Mouse (Mus musculus): ENCODE measurements around the gene Arrdc5. TPM values are rescaled to one million over a fixed set of nuclear protein-coding genes. Genes with fewer than 3 reads are reported as not detected.
A peak's percentile ranks its signal among the peaks of the same experiment; 100 is the strongest.

Gene Arrdc5
- not detected for total RNA-seq (2021)

GRCm38 (mm10) chr17:56300186-56300585, at the start of gene Arrdc5:
Gene Arrdc5 (minus strand): TSS chr17:56300286.
- DNase-seq (ENCODE audit: extremely low spot score in 1 of 2, low spot score in 1 of 2), result no peak

- no peak for DNase-seq (ENCODE audit: extremely low spot score in 1 of 2, low spot score in 1 of 2)
Observed at GRCm38 (mm10) chr17:56348586-56348985, 48.5 kb upstream of the Arrdc5 start.

GRCm38 (mm10) chr17:56348128-56348527, 48.0 kb upstream of the Arrdc5 start:
- DNase-seq (ENCODE audit: extremely low spot score in 1 of 2, low spot score in 1 of 2), result no peak

- DNase-seq (ENCODE audit: extremely low spot score in 1 of 2, low spot score in 1 of 2), result no peak
Observed at GRCm38 (mm10) chr17:56345364-56345763, 45.3 kb upstream of the Arrdc5 start.

- DNase-seq (ENCODE audit: extremely low spot score in 1 of 2, low spot score in 1 of 2), result no peak
Observed at GRCm38 (mm10) chr17:56343466-56343865, 43.4 kb upstream of the Arrdc5 start.

GRCm38 (mm10) chr17:56340717-56341116, 40.6 kb upstream of the Arrdc5 start:
- DNase-seq (ENCODE audit: extremely low spot score in 1 of 2, low spot score in 1 of 2), result no peak

- DNase-seq (ENCODE audit: extremely low spot score in 1 of 2, low spot score in 1 of 2), result no peak
Observed at GRCm38 (mm10) chr17:56338909-56339308, 38.8 kb upstream of the Arrdc5 start.

GRCm38 (mm10) chr17:56337791-56338190, 37.7 kb upstream of the Arrdc5 start:
- no peak for DNase-seq (ENCODE audit: extremely low spot score in 1 of 2, low spot score in 1 of 2)

- peak in 1 of 2 experiments; percentile 49 for DNase-seq (ENCODE audit: extremely low spot score in 1 of 2, low spot score in 1 of 2)
Observed at GRCm38 (mm10) chr17:56337190-56337589, 37.1 kb upstream of the Arrdc5 start.

GRCm38 (mm10) chr17:56332987-56333386, 32.9 kb upstream of the Arrdc5 start:
- no peak for DNase-seq (ENCODE audit: extremely low spot score in 1 of 2, low spot score in 1 of 2)

GRCm38 (mm10) chr17:56331256-56331655, 31.2 kb upstream of the Arrdc5 start:
- DNase-seq (ENCODE audit: extremely low spot score in 1 of 2, low spot score in 1 of 2), result no peak

GRCm38 (mm10) chr17:56330345-56330744, 30.3 kb upstream of the Arrdc5 start:
- no peak for DNase-seq (ENCODE audit: extremely low spot score in 1 of 2, low spot score in 1 of 2)

- DNase-seq (ENCODE audit: extremely low spot score in 1 of 2, low spot score in 1 of 2), result no peak
Observed at GRCm38 (mm10) chr17:56329267-56329666, 29.2 kb upstream of the Arrdc5 start.

- DNase-seq (ENCODE audit: extremely low spot score in 1 of 2, low spot score in 1 of 2), result no peak
Observed at GRCm38 (mm10) chr17:56326153-56327147, 26.4 kb upstream of the Arrdc5 start.

- peak; percentile 92 to 93 for DNase-seq (ENCODE audit: extremely low spot score in 1 of 2, low spot score in 1 of 2)
Observed at GRCm38 (mm10) chr17:56325450-56326152, 25.5 kb upstream of the Arrdc5 start, which contains the start of gene Kdm4b. Gene Kdm4b (plus strand): TSS chr17:56326062.

GRCm38 (mm10) chr17:56324419-56324818, 24.3 kb upstream of the Arrdc5 start:
- no peak for DNase-seq (ENCODE audit: extremely low spot score in 1 of 2, low spot score in 1 of 2)

- DNase-seq (ENCODE audit: extremely low spot score in 1 of 2, low spot score in 1 of 2), result no peak
Observed at GRCm38 (mm10) chr17:56309191-56309945, 9.3 kb upstream of the Arrdc5 start.

GRCm38 (mm10) chr17:56308088-56308487, 8.0 kb upstream of the Arrdc5 start:
- no peak for DNase-seq (ENCODE audit: extremely low spot score in 1 of 2, low spot score in 1 of 2)

- DNase-seq (ENCODE audit: extremely low spot score in 1 of 2, low spot score in 1 of 2), result no peak
Observed at GRCm38 (mm10) chr17:56305826-56306225, 5.7 kb upstream of the Arrdc5 start.

GRCm38 (mm10) chr17:56305156-56305555, 5.1 kb upstream of the Arrdc5 start:
- no peak for DNase-seq (ENCODE audit: extremely low spot score in 1 of 2, low spot score in 1 of 2)

GRCm38 (mm10) chr17:56304718-56305117, 4.6 kb upstream of the Arrdc5 start:
- no peak for DNase-seq (ENCODE audit: extremely low spot score in 1 of 2, low spot score in 1 of 2)
